Mouse (Mus musculus): Measurements from ENCODE around the gene Nbeal2. TPM values are rescaled to one million over a fixed set of nuclear protein-coding genes. Genes with fewer than 3 reads are reported as not detected.
"Not testable (repeated sequence)": the region's sequence is repeated elsewhere in the genome, so short reads cannot be mapped to it uniquely, and the experiment has no call there.

The Nbeal2 gene
- 1 to 10 TPM; 2.1 to 4.2 (median 3.1) TPM for total RNA-seq (2022)

DNA sequence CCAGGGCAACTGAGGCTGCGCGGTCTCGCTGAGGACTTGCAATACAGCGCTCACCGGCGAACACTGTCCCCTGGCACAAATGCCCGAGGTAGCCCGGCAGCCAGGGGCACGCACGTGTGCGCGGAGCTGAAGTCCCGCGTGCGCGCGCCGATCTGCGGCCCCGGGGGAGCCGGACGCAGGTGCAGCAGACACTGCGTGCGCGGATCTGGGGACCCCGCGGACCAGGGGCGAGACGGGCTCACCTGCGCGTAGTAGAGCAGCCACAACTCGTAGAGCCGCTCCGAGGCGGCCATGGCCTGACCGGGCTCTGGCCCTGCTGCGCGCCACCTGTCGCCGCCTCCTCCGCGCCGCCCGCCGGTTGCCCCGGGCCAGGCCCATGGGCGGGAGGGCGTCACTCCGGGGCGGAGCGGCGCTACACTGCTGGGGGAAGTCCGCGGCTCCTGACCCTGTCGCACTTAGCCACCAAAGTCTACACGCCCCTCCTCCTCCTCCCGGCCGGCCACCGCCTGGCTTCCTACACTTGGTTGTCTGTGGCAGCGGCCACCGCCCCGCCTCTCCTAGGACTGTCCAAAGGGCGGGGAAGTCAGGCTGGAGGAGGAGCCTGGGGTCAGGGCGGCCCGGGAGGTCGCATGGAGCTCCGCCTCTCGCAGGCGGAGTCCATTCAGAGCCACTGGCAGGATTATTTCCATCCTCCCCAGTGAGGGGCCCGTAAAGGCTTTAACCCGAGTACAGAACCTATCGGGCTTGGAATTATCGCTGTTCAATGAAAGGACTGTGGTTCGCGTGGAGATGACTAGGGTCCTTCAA, at the start of gene Nbeal2:
Gene Nbeal2, minus strand, starts transcription at position 507 of the 807 bp plus-strand sequence.
- peak; percentile 93 to 95 for DNase-seq (ENCODE audit: low spot score in 2 of 2)

DNA sequence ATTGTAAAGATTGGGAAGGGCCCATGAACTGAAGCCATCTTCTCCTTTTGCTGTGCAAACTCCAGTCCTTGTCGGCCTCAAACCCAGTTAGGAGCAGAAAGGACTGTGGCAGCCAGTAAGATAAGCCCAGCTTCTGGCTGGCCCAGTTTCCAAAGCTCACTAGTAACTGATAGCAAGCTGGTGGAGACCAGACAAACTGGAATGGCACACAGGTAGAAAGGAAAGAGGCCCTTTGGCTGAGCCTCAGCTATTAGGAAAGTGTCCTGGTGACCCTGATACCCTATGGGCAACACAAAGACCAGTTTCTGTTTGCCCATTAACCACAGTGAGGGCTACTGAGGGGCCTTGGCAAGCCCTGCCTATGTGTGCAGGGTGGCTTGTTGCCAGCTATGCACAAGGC, 48.9 kb upstream of the Nbeal2 start:
- DNase-seq (ENCODE audit: low spot score in 2 of 2) = no peak

DNA sequence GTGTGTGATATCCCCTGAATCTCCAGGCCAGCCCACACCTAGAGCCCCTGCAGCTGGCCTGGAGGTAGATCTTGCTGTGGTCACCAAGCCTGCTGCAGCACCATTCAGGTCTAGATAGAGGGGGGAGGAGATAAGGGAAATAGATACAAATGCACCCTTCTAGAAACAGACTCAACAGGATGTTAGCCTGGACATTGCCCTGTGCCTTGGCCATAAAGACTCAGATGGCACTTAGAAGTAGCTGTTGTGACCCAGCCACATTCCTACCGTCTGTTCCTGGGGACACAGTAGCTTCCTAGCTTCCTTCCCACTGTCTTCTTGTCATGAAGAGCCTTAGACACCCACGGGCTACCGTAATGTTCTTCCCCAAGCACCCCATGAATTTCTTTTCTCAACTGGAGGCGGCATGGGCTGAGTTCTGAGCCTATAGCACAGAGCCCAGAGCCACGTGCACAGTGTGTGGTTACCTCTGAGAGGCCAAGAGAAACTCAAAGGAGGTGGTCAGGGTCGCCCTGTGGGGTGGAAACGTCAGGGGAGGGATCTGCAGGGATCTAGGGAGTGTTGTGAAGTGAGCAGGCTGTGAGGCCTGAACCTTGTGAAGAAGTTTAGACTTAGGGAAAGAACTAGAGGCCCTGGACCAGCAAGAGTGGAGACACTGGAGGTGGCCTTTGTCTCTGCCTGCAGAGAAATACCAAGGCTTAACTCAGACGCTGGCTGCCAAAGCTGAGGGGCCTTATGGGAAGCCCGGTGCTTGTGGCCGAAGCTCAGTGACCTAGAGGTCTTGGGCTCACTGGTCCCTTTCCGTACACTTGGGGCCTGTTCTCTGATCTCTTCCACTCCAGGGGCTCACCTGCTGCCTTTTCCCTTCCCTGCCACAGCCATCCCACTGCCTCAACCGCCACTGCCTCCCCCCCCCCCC, 47.4 kb upstream of the Nbeal2 start:
- DNase-seq (ENCODE audit: low spot score in 2 of 2) = no peak

DNA sequence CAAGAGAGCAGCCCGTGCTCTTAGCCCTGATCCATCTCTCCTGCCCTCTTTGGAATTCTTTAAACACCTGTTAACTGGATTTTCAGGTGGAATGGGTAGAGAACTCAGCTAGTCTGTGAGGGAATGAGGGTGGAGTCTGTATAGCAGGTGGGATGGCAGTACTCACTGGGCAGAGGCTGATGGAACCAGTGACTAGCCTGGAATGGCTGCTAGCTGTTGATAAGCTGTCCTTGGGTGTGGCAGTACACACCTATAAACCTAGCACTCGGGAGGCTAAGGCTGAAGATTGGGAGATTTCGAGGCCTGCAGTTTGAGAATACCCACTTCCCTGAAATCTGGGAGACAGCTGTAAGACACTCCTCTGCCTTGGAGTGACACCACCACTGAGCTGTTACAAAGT, 45.6 kb upstream of the Nbeal2 start:
- no peak for DNase-seq (ENCODE audit: low spot score in 2 of 2)

DNA sequence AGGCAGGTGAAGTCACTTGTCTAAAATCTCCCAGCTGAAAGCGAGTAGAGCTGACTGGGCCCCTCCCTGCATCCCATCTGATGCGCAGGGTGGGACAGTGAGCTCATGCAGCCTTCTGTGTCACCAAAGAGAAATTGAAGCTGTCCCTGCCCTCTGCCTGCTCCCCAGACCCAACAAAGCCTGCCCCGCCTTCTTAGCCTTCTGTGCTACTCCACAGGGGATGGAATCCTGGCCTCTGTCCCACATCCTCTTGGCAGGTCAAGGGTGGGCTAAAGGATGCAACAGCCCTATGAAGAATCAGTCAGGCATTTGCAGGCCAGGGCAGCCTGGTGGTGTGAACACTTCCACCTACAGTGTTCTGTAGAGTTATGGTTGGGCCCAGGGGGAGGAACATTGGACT, 43.5 kb upstream of the Nbeal2 start:
- DNase-seq (ENCODE audit: low spot score in 2 of 2) = no peak

DNA sequence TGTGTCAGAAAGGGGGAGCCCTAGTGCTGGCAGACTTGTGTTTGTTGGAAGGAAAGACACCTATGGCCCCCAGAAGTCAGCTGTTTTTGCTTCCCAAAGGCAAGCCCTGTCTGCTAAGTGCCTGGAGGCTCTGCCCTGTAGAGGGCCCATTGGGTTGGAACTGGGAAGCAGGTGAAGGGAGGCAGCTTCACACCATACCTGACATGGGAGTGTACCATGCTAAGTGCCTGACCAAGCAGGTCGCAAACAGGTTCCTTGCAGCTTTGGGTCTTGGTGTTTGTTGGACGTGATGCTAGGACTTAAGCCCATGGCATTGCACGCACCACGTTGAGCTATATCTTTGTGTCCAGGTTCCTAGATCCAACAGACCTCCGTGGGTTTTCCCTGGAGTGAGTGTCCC, 42.5 kb upstream of the Nbeal2 start:
- DNase-seq (ENCODE audit: low spot score in 2 of 2) = no peak

DNA sequence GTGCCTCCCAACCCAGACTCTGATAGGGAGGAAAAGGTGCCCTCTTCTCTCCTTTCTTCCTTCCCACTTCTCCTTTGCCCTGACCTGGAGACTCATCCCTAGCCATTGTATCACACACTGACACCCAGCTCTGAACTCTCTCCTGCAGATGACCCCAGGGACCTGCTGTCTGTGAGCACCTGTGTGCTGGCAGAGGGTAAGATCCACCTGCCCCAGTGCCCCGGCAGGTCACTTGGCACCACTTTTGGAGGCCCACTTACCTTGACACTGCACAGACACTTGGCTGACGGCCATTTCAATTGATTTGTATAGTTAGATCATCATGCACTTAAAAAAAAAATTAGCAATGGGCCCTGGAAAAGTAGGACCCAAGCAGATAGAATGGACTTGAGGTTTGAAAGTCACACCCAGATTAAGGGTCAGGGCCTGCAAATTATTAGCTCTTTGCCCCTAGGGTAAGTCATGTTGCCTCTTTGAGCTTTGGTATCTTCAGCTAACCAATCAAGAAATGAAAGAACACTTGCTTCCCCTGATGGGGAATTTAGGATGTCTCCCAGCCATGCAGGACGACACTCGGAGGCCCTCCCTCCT, 41.3 kb upstream of the Nbeal2 start:
- no peak for DNase-seq (ENCODE audit: low spot score in 2 of 2)

DNA sequence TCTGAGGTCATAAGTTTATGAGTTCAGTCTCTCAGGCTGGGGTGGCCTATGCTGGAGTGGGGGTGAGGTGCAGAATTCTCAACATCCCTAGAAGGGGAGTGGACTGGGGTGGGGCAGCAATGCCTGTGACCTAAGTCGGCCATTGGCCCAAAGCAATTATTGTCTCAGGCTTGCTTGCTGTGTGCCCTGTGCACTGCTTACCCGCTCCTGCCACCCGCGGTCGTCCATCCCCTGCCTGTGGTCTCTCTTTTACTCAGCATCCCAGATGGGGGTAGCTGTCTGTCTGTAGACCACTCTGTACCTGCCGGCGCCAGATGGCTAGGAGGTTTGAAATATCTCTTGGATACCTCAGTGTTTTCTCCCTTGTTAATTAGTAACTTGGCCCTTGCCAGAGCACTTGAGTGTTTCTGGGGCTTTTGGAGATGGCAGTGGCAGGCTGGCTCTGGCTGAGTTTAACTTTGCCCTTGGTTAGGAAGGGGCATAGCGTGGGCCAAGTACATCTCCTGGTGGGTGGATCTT, 35.4 kb upstream of the Nbeal2 start:
- DNase-seq (ENCODE audit: low spot score in 2 of 2) = no peak

DNA sequence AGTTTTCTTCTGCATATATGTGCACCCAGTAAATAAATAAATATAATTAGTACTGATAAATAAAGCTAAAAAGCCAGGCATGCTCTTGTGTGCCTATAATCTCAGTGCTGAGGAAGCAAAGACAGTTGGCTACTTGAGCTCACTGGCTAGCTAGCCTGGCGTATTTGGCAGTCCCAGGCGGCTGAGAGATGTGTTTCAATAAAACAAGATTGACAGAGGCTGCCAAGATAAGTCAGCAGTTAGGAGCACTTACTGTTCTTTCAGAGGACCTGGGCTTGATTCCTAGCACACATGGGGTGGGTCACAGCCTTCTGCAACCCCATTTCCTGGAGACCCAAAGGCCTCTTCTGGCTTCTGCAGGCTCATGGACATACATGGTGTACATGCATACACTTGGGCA, 33.9 kb upstream of the Nbeal2 start:
- DNase-seq (ENCODE audit: low spot score in 2 of 2) = peak; percentile 47

DNA sequence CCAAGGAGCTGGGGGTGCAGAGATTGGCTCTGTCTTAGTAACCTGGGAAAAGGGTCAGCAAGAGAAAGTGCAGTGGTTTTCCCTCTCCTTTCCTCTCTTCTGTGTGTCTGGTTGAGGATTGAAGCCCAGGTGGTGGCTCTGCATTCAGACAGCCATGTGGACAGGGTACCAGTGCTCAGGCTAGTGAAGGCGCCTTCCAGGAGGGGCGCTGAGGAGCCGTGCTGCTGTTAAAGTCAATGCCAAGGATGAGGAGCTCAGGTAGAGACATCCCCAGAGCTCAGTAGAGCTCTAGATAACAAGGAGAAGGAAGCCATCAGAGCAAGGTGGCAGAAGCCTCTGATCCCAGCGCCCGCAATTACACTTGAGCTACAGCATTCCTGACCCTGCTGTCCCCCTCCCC, 33.1 kb upstream of the Nbeal2 start:
- DNase-seq (ENCODE audit: low spot score in 2 of 2) = no peak

DNA sequence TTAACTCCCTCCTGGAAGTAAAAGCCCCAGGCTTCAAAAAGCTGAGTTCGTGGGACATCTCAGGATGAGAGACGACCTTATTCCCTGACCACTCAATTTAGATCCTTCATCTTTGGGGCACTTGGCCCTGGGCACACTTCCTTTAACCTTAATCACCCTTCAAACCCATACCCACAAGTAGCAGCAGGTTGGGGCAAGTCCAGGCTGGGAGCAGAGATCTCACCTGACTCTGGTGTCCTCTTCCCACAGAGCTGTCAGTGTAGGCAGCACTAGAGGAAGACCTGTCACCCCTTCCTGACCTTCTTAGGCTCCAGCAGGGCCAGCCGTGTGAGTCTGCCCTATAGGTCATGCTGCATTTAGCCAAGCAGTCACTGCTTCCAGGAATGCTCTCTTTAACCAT, 32.5 kb upstream of the Nbeal2 start:
- DNase-seq (ENCODE audit: low spot score in 2 of 2) = no peak

DNA sequence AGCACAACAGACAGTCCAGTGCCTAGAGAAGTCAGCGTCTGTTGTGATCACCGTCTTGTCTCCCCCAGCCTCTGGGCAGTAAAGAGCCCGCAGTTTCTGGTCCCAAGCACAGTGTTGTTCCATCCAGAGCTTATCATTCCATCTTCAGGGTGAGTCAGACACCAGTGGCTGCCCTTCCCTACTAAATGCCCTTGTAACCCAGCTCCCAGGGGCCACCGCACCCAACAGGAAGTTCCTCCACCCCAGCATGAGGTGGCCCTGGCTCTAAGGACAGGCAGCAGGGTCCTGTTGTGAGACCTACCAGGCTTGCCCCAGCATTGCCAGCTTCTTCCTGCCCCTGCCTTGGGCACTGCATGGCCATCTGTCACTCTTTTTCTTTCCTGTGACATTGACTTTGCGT, 31.6 kb upstream of the Nbeal2 start:
- DNase-seq (ENCODE audit: low spot score in 2 of 2) = no peak

DNA sequence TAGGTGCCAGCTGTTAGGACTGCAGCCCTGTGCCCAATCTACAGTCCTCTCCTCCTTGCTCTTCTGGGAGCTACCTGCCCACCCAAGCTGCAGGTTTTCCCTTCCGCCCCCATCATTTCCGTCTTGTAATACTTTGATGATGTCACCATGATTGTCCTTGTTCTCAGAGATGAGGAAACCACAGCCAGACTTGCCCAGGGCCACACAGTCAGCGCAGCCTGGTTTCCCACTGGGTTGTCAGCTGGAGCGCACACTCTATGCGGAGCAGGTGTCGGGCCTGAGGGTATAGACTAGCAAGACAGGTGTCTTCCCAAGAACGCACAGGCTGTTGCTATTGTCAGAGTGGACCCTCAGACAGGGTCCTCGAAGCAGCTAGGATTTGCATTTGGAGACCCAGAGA, 31.2 kb upstream of the Nbeal2 start:
- DNase-seq (ENCODE audit: low spot score in 2 of 2) = no peak

DNA sequence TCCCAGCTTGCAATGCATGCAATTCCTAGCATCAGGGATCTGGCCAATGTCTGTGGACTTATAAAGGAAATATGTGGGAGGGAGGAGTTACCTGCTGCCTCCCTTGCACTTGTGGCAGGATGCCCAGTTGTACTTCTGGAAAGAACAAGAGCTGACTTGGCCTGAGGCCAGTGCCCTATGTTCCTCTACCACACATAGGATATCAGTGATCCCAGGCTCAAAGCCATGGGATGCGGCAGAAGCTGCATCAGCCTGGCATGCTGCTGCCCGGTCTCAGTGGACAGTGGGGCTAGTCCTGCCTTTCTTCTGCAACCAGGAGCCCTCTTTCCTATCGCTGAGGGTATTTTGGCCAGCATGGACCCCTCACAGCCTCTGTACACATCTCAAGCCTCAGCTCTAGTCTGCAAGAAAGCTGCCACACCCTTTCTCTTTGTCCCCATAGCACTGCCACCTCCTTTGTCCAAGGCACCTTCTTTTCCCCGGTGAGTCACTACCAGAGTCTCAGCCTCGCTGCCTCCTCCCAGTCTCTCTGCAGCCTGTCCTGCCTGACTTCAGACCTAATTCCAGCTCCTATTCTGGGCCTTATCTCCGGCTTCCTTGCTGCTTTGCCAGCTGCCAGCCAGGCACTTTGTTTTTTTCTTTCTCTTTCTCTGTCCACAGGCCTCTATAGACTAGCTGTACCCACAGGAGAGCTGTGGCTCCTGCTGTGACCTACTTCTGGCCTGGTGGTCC, 30.3 kb upstream of the Nbeal2 start:
- no peak for DNase-seq (ENCODE audit: low spot score in 2 of 2)

DNA sequence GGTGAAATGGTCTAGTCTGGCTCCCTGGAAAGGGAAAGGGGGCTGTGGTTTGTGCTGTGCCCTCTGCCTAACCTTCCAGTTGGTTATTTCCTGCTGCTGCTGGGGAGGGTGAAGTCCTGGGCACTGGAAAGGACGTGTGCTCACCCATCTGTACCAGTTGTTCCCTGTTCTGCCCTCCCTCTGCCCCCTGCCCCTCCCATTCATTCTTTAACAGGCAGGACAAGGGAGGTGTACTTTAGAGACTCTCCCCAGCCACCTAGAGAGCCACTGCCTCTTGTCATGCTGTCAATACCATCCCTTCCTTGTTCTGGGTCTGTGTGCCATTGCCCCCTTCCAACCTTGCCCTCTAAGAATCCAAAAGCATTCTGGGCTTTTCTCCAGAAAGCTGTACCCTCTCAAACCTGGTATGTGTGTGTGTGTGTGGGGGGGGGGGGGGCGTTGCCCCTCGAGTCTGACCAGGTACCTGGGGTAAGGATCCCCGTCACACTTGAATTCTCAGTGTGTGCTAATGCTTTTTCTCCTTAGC, 29.7 kb upstream of the Nbeal2 start:
- no peak for DNase-seq (ENCODE audit: low spot score in 2 of 2)

DNA sequence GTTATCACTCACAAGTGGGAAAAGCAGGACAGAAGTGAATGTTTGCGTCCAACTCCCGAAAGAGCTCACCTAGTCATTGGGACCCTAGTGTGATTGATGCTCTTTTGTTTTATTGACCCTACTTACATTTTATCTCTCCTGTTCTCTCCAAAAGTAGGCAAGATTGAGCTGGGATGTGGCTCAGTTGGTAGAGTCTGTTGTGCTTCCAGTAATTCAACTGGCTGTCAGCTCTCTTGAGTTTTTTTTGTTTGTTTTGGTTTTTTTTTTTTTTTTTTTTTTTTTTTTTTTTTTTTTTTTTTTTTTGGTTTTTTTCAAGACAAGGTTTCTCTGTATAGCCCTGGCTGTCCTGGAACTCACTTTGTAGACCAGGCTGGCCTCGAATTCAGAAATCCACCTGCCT, 28.7 kb upstream of the Nbeal2 start:
- not testable (repeated sequence) for DNase-seq (ENCODE audit: low spot score in 2 of 2)

DNA sequence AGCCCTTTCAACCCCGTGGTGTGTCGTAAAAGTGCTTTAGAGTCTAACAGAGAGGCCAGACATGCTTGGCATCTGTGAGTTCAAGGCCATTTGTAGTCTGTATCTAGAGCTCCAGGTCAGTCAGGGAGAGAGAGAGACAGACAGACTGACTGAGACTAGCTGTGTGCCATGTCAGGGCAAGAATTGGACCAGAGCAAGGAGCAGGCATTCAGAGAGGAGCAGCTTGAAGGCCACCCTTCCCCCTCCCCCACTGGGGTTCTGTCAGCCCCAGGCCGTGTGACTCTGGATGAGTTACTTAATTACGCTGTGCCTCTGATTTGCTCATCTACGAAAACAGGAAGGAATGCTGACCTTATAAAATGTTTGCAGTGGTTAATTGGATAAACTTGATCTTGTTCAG, 28.3 kb upstream of the Nbeal2 start:
- no peak for DNase-seq (ENCODE audit: low spot score in 2 of 2)

DNA sequence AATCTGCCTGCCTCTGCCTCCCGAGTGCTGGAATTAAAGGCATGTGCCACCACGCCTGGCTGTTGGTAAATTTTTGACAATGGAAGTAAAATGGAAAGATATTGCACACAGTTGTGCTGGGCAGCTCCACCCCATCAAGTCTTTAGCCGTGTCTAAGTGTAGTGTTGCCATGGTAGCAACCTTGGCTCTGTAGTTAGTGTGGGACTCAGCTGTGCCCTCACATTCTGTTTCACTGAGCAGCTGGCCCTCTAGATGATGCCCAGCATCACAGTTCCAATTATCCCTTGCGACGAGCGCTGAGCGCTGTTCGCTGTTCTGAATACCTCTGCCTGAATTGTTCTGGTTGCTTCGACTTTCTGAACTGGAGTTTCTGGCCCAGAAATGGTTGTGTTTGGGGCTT, 27.9 kb upstream of the Nbeal2 start:
- no peak for DNase-seq (ENCODE audit: low spot score in 2 of 2)

DNA sequence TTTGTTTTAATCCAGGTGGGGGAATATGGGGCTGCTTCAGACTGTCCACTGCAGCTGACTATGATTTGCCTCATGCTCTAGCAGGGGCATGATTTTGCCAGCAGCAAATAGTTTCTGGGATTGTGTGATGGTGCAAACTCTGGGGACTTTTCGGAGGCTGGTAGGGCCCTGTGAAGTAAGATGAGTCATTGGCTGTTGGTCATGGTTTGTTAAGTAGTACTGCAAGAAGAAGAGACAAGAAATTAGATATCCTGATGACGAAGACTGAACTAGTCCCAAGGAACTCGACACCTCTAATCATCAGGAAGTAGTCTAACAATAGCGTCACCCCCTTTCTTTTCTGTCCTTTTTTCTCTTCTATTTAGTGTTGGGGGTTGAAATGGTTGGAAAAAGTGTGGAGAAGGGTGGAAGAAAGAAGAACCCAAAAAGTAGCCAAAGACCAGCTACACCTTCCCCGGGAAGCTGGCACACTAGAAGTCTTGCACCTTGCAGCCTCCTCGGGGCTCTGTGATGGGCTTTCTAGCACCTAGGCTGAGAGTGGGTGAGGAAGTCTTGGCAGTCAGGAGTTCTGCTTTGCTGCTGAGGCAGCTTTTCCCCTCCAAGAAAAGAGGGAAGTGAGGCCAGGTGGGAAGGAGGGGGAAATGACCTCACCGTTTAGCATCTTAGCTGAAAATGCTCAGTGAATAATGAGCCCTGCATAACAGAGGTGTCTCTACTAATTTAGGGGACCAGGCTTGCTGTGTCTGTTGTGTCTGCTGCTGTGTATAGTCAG, 27.0 kb upstream of the Nbeal2 start:
- no peak for DNase-seq (ENCODE audit: low spot score in 2 of 2)

DNA sequence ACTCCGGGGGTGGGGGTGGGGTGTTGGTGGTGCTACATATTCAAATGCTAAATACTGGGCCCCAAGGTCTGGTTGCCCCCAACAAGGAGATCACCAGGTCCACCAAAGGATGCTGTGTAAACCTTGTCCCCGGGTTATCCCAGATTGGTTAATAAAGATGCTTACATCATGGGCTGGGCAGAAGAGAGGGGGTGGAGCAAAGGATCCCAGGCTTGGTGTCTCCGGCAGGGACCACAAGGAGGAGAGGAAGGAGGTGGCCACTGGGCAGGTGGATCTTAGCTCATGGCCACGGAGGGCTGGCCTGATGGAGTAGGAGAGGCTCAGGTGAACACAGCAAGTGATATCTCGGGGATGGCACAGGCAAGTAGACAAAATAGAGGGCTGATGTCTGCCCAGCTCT, 24.9 kb upstream of the Nbeal2 start:
- no peak for DNase-seq (ENCODE audit: low spot score in 2 of 2)
